Mouse (Mus musculus) limb, embryonic 14.5 days (tissue): ENCODE results near the gene Nae1. TPM values are rescaled to one million over a fixed set of nuclear protein-coding genes. Genes with fewer than 3 reads are reported as not detected.

Experiments
- ATAC-seq: fragments of 200-750 bp; cut with Nextera tagmentation; 2 replicates; pipeline ENCODE4 v1.8.0; 2017; ENCODE audit warnings: low read depth, moderate number of reproducible peaks, moderate TSS enrichment; ENCODE audit not compliant: low FRiP score
- DNase-seq: peaks from one replicate; pipeline ENCODE4 v3.0.0-alpha.2; 2015; ENCODE audit warnings: low spot score
- H3K27ac ChIP-seq: fragments of 300-500 bp; sonication (generic); replicated peaks from 2 replicates; pipeline ENCODE4 v1.5.1; 2014; ENCODE audit warnings: low read depth, mild to moderate bottlenecking, low read length, moderate library complexity, mixed read lengths
- H3K27me3 ChIP-seq: fragments of 300-500 bp; sonication (generic); 2 replicates; pipeline ENCODE4 v1.6.1; 2014; ENCODE audit warnings: low read length, mixed read lengths; ENCODE audit not compliant: control insufficient read depth, insufficient read depth
- H3K36me3 ChIP-seq: fragments of 300-500 bp; sonication (generic); 2 replicates; pipeline ENCODE4 v1.6.1; 2014; ENCODE audit warnings: mild to moderate bottlenecking, low read length, moderate library complexity, mixed read lengths; ENCODE audit not compliant: control insufficient read depth, insufficient read depth
- H3K4me1 ChIP-seq: fragments of 300-500 bp; sonication (generic); 2 replicates; pipeline ENCODE4 v1.6.1; 2014; ENCODE audit warnings: antibody characterized with exemption, low read length, mixed read lengths; ENCODE audit not compliant: control insufficient read depth, insufficient read depth
- H3K4me2 ChIP-seq: fragments of 300-500 bp; sonication (generic); replicated peaks from 2 replicates; pipeline ENCODE4 v1.6.1; 2014; ENCODE audit warnings: low read depth, mild to moderate bottlenecking, low read length, moderate library complexity; ENCODE audit not compliant: severe bottlenecking
- H3K4me3 ChIP-seq: fragments of 300-500 bp; sonication (generic); replicated peaks from 2 replicates; pipeline ENCODE4 v1.5.1; 2014; ENCODE audit warnings: low read length
- H3K9ac ChIP-seq: fragments of 300-500 bp; sonication (generic); 2 replicates; pipeline ENCODE4 v1.6.1; 2014; ENCODE audit warnings: mild to moderate bottlenecking, low read depth, low read length, moderate library complexity; ENCODE audit not compliant: severe bottlenecking
- H3K9me3 ChIP-seq: fragments of 300-500 bp; sonication (generic); 2 replicates; pipeline ENCODE4 v1.6.1; 2016; ENCODE audit warnings: low read length; ENCODE audit not compliant: control insufficient read depth
- POLR2A ChIP-seq: fragments of 200-500 bp; IDR thresholded peaks from 2 replicates; pipeline ENCODE4 v1.8.0; 2012; ENCODE audit warnings: inconsistent platforms, mild to moderate bottlenecking, moderate library complexity, borderline replicate concordance; ENCODE audit not compliant: insufficient read depth, insufficient read length; ENCODE audit errors: extremely low read depth
- WGBS: fragments of 180-500 bp; shearing (Covaris S2); extraction: QIAGEN DNeasy Blood & Tissue Kit; methylation state at CpG from one replicate; pipeline ENCODE4 v1.1.7; 2014; 5-methylcytosine and 5-hydroxymethylcytosine counted together
- polyA plus RNA-seq, 2 experiments: library from polyadenylated mRNA; depleted of rRNA in 1 of 2; stranded (reverse) in 1 of 2; unstranded in 1 of 2; fragments of >200 nt; fragmentation: Nextera tagmentation in 1 of 2; extraction: Ambion mirVana in 1 of 2; gene quantifications; 2 replicates each; pipeline versions ENCODE4 v1.2.1 to v1.2.3; 2012 to 2014

Nae1 gene
- polyA plus RNA-seq, 2 experiments: 84.2 to 97.1 TPM

- no peak overlapping the region for H3K4me2 ChIP-seq
- WGBS: 98% methylated on average over 5 of the region's 5 CpGs
- no peaks in the 10 kb centered on the region for H3K27me3 ChIP-seq
- no peaks in the 10 kb centered on the region for H3K4me1 ChIP-seq
- no peaks in the 10 kb centered on the region for H3K9me3 ChIP-seq
- ATAC-seq (no peak), DNase-seq (no peak)
- TF ChIP-seq POLR2A: no peak
- no peak overlapping the region for H3K27ac ChIP-seq
- H3K36me3 ChIP-seq: no peaks in the 10 kb centered on the region
- H3K4me3 ChIP-seq: no peak overlapping the region
- no peak overlapping the region for H3K9ac ChIP-seq
These were observed 31.0 kb upstream of the Nae1 start for GRCm38 (mm10) chr8:104565457-104565798.

GRCm38 (mm10) chr8:104564633-104565456 is 30.4 kb upstream of the Nae1 start:
- 23% methylated on average over 22 of the region's 22 CpGs for WGBS
- peak overlapping the region; percentile 25; the same call in 1 of the 2 replicates for H3K4me2 ChIP-seq
- no peak overlapping the region for H3K9ac ChIP-seq
- ATAC-seq: peak; percentile 60
- H3K36me3 ChIP-seq: no peaks in the 10 kb centered on the region
- no peak for TF ChIP-seq POLR2A
- no peak overlapping the region for H3K4me3 ChIP-seq
- DNase-seq: peak; percentile 90
- no peaks in the 10 kb centered on the region for H3K27me3 ChIP-seq
- H3K9me3 ChIP-seq: no peaks in the 10 kb centered on the region
- no peaks in the 10 kb centered on the region for H3K4me1 ChIP-seq
- no peak overlapping the region for H3K27ac ChIP-seq

GRCm38 (mm10) chr8:104560731-104561130 is 26.3 kb upstream of the Nae1 start:
- ATAC-seq: no peak
- H3K9ac ChIP-seq: no peak overlapping the region
- H3K4me1 ChIP-seq: no peaks in the 10 kb centered on the region

DNA sequence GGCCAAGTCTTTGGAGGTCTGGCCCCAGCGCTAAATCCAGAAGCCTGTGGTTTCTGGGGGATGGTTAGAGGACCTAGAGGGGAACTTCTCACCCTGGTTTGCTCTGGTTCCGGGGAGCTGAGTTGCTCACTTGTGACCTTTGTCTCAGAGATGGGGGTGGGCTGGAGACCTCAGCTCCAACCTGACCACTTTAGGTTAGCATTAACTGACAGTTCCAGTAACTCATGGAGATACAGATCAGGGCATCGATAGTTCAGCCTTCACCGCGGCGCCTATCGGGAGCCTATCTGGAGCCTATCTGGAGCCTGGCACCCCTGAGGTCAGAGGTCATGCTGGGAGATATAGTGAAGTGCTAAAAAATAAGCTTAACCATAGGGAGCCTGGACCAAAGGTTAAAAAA is 22.8 kb upstream of the Nae1 start:
- no peak for ATAC-seq
- no peaks in the 10 kb centered on the region for H3K4me1 ChIP-seq
- H3K9me3 ChIP-seq: no peaks in the 10 kb centered on the region
- TF ChIP-seq POLR2A: no peak
- H3K4me2 ChIP-seq: no peak overlapping the region
- H3K9ac ChIP-seq: no peak overlapping the region
- H3K4me3 ChIP-seq: no peak overlapping the region
- DNase-seq: no peak
- no peaks in the 10 kb centered on the region for H3K27me3 ChIP-seq
- H3K27ac ChIP-seq: no peak overlapping the region
- H3K36me3 ChIP-seq: no peaks in the 10 kb centered on the region
- WGBS: 69% methylated on average over 7 of the region's 7 CpGs

More at GRCm38 (mm10) chr8:104560731-104561130, 26.3 kb upstream of the Nae1 start:
- Histone ChIP-seq H3K27ac (no peak overlapping the region), H3K4me3 (no peak overlapping the region), H3K4me2 (no peak overlapping the region), H3K9me3 (no peaks in the 10 kb centered on the region), H3K36me3 (no peaks in the 10 kb centered on the region), H3K27me3 (no peaks in the 10 kb centered on the region)
- TF ChIP-seq POLR2A: no peak
- no peak for DNase-seq

- DNase-seq: no peak
- H3K36me3 ChIP-seq: no peaks in the 10 kb centered on the region
- no peaks in the 10 kb centered on the region for H3K9me3 ChIP-seq
- H3K4me2 ChIP-seq: no peak overlapping the region
- H3K4me1 ChIP-seq: no peaks in the 10 kb centered on the region
- no peaks in the 10 kb centered on the region for H3K27me3 ChIP-seq
- H3K27ac ChIP-seq: no peak overlapping the region
- no peak for TF ChIP-seq POLR2A
- ATAC-seq: no peak
- H3K4me3 ChIP-seq: no peak overlapping the region
- WGBS: 85% methylated on average over 4 of the region's 4 CpGs
- H3K9ac ChIP-seq: no peak overlapping the region
These were observed 20.8 kb upstream of the Nae1 start for GRCm38 (mm10) chr8:104555191-104555590.
